Mouse (Mus musculus) gastrocnemius, postnatal 25 days (tissue): ENCODE data around the gene Pde4d. TPM values are rescaled to one million over a fixed set of nuclear protein-coding genes. Genes with fewer than 3 reads are reported as not detected.

Source experiments
- DNase-seq: peaks from one replicate; pipeline ENCODE4 v3.0.0; 2022
- total RNA-seq, 2 experiments: library from RNA; stranded (reverse); gene quantifications; 1 replicate in 1 of 2; 2 replicates in 1 of 2; pipeline ENCODE4 v1.2.3; 2021

The Pde4d gene
- total RNA-seq, 2 experiments from 2014 or later = 153 to 164 TPM

GRCm38 (mm10) chr13:108598673-108599072, 148.9 kb downstream of the Pde4d start:
- DNase-seq = no peak

DNA sequence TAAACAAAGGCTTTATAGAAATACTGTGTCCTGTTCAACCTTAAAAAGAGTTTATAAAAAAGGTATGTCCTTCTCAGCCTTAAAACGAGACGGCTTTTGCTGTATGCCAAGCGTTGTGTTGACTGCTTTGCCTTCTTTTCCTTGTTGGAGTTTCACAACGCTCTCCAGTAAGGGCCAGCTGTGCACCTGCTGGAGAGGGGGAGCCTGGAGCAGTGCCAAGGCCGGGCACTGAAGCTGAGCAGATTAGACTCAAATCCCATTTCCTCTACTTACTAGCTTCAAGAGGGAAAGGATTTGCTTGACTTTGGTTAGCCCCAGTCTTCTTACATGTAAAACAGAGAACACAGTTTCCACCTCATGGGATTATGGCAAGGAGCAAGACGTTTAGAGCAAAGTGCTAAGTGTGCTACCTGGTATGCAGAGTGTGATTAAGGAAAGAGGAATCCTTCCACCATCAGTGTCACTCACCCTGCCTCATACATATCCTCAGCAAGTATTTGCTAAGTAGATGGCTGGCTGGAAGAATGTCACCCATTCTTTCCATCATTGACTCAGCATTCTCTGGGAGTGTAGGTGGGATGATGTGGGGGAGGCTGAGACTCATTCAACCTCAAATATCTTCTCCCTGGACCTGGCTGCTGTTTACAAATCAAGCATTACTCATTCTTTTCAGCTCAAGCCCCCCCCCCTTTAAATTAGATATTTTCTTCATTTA, 149.6 kb downstream of the Pde4d start:
- DNase-seq = no peak

GRCm38 (mm10) chr13:108601021-108601420, 151.3 kb downstream of the Pde4d start:
- no peak for DNase-seq

- DNase-seq = no peak
Observed at GRCm38 (mm10) chr13:108603502-108603901, 153.8 kb downstream of the Pde4d start.

- no peak for DNase-seq
Observed at GRCm38 (mm10) chr13:108604213-108604612, 154.5 kb downstream of the Pde4d start.

DNA sequence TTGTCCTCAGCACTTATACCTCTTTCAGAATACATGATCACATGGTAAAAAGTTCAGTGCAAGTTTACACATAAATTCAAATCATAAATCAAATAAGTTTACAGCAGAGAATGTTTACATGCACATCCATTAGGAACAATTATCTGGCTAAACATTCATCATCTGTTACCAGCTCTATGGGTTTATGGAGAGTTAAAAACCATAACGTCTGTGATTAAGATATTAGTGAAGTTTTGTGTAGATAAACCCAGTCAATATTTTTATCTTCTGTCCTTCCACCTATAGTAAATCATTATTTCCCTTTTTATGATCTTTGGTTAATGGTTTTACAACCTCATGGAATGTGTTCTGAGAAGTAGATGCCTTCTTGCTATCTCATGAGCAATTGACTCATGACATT, 168.5 kb downstream of the Pde4d start:
- no peak for DNase-seq

- DNase-seq = no peak
Observed at GRCm38 (mm10) chr13:108622681-108623080, 172.9 kb downstream of the Pde4d start.

DNA sequence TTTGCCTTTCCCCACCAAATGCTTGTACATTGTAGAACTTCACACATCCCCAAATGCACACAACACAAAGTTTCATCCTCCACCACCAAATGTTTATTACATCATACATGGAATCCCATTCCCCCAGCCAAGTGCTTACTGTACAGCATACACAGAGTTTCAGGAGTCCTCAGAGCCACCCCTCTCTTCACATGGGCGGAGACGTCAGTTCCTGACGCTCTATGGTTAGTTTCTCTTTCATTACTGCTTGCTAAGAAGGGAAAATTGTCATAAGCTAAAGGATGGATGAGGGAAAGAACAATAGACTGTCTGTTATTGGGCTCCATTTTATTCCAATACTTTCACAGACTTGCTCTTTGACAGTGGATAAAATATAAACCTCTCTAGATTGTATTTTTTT, 174.2 kb downstream of the Pde4d start:
- no peak for DNase-seq

- DNase-seq = no peak
Observed at GRCm38 (mm10) chr13:108626166-108626565, 176.4 kb downstream of the Pde4d start.

- no peak for DNase-seq
Observed at GRCm38 (mm10) chr13:108628501-108628900, 178.8 kb downstream of the Pde4d start.

GRCm38 (mm10) chr13:108630576-108630975, 180.8 kb downstream of the Pde4d start:
- no peak for DNase-seq

DNA sequence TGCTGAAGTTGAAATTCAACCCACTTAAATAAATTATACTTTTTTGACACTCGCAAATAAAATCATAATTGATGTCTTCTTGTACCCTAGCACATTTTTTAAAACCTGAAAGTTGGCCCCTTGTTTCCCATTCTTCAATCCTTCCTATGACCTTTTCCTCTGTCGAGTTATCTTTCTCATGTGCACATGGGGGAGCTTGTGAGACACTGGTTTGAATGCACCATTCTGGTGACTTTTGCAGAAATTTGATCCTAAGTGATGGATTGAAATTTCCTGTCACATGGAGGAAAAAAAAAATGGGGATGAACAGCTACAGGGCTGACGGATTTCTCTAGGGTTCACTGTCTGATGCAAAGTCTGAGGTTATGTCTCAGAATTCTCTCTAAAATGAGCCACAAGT, 181.5 kb downstream of the Pde4d start:
- DNase-seq = no peak

DNA sequence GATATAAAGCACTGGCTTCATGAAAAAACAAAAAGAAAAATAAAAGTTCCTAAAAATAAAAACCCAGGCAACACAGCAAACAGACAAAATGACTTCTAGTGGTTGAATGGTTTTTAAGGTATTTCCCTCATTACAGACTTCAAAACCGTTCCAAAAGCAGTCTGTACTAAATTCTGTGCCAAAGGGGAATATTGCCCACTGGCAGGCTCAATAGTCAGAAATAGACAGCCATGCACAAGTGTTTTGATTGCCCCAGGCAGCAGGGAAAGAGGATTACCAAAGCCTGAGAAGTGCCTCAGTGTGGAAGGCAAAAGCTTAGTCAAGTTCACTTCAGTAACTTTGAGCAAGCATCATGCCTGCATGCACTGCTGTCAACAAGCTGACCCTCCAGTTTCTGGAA, 186.8 kb downstream of the Pde4d start:
- no peak for DNase-seq

DNA sequence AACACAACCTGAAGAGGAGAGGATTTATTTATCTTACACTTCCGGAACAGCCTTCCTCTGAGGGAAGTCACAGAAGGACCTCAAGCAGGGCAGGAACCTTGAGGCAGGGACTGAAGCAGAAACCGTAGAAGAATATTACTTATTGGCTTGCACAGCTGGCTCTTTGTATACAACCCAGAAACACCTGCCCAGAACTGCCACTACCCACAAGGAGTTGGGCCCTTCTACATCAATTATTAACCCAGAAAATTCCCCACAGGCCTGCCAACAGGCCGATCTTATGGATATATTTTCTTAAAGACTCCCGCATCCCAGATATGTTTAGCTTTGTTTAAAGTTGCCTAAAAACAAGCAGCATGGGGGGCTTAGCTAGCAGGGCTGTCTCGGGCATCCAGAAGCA, 192.5 kb downstream of the Pde4d start:
- no peak for DNase-seq

DNA sequence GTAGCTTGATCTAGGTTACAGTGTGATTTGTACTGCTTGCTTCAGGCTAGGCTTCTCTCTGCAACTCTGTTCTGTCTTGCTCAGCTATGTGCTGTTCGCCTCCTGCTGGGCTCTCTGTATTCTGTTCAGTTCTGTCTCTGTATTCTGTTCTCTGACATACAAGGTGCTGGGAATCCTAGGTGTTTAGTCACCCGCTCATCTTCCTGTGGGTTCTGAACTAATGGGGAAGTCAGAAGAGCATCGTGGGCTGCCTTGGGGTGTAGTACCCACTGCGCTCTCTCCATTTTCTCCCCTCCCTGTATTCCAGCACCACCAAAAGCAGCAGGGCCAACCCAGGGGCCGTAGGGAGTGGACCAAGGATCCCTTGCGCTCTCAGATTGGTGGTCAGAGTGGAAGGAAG, 197.1 kb downstream of the Pde4d start:
- no peak for DNase-seq

GRCm38 (mm10) chr13:108647239-108647638, 197.5 kb downstream of the Pde4d start:
- no peak for DNase-seq

DNA sequence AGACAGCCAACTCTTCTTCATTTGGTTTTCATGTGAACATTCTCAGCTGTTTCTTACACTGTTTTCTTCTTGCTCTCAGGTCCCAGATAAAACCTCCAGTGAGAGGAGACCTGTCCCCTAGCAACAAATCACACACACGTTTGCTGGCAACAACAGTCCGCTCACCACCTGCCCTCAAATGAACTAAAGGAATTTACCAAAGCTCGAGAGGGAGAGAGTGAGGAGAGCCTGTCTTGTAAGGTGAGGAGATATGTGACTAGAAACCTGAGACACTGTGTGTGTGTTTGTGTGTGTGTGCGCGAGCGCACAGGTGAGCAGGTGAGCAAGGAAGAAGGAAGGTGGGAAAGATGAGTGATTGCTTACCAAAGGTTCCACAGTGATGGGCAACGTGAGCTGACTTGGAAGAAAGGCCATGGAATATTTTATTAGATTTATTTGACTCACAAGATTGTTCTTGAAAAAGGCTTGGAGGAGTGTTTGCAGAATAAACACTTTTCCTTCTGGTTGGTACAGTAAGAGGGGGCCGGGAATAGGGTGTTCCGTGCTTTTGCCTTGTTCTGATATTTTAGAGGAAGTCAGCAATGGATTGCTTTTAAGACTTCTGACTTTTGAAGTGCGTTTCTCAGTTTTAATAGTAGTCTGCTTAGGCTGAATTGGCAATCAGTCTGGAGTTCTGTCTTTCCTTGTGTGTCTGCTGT, 204.4 kb downstream of the Pde4d start:
- DNase-seq = no peak

DNA sequence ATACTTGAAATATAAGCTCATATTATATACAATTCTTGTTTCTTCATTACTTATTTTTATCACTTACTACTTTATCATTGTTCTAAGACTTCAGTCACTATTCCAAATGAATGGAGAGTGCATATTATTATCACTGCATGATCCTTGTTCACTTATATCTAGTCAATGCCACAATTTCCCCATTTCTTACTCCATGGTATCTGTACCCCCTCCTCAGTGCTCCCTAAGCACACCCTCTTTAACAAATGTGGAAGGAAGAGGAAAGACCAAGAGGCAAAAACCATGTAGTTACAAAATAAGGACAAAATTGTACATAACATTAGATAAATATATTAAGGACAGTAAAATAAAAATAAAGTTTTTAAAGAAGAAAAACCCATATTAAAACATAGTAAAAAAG, 216.8 kb downstream of the Pde4d start:
- no peak for DNase-seq

GRCm38 (mm10) chr13:108667077-108667476, 217.3 kb downstream of the Pde4d start:
- no peak for DNase-seq

DNA sequence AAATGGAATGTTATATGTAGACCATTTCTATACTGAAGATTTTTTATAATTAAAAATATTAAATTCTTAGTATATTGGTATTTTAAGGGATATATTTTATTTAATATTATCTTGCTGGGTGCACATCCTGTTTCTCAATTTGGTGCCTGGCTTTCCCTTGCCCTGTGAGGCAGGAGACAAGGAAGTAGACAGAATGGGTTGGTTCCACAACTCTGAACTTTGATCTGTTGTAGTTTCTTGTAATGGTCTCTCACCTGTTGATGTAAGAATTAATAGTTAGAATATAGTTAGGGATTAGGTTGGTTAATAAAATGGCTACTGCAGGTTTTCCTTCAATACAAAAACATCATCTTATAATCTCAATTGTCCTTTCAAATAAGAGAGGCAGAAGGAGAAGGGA, 227.3 kb downstream of the Pde4d start:
- no peak for DNase-seq

DNA sequence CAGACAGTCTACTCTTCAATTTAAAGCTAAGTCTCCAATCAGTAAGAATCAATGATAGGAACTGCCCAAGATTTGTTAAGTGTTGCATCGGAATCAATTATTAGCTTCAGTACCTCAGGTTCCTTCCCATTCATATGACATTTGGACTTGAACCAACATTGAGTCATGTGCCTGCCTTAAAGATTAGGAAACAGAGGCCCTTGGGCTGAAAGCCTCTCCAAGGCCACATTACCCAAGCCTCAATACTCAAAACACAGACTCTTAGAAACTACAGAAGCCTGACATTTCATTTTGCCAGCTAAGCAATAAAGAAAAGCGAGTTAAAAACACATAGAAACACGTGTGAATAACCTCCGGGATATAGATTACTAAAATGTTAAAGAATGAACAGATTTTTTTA, 233.3 kb downstream of the Pde4d start:
- DNase-seq = no peak

GRCm38 (mm10) chr13:108685817-108686216, 236.1 kb downstream of the Pde4d start:
- DNase-seq = no peak

GRCm38 (mm10) chr13:108686262-108686661, 236.5 kb downstream of the Pde4d start:
- no peak for DNase-seq

GRCm38 (mm10) chr13:108686807-108687206, 237.1 kb downstream of the Pde4d start:
- DNase-seq = no peak
